Mouse (Mus musculus): ENCODE measurements around the gene Lin54.

GRCm38 (mm10) chr5:100428734-100429343 is 71.6 kb downstream of the Lin54 start:
- TF ChIP-seq CTCF (IDR thresholded peaks at IDR 0.05; ENCODE audit: control insufficient read depth, insufficient read depth, insufficient replicate concordance, low read depth, low read length) (no peak), POLR2A (IDR thresholded peaks at IDR 0.05; ENCODE audit: control insufficient read depth, low read depth, low read length) (no peak)

All from testis, adult 2 months (tissue).